Mouse (Mus musculus) forebrain, embryonic 10.5 days (tissue): ENCODE measurements at regions not wholly inside any gene's neighbourhood (a gene's known extent, or its start where the extent isn't known, plus 50 kb on each side); places are given as distances from the start of the nearest gene placed in this dataset.

Experiments used
- DNase-seq: peaks from one replicate; pipeline ENCODE4 v3.0.0-alpha.2; 2017; ENCODE audit warnings: low spot score; ENCODE audit errors: extremely low spot score
- H3K27ac ChIP-seq: fragments of 300-500 bp; sonication (generic); 2 replicates; pipeline ENCODE4 v1.5.1; 2016; ENCODE audit warnings: mild to moderate bottlenecking
- H3K27me3 ChIP-seq: fragments of 300-500 bp; sonication (generic); 2 replicates; pipeline ENCODE4 v1.6.1; 2016; ENCODE audit warnings: mild to moderate bottlenecking; ENCODE audit not compliant: poor library complexity, severe bottlenecking
- H3K36me3 ChIP-seq: fragments of 300-500 bp; sonication (generic); replicated peaks from 2 replicates; pipeline ENCODE4 v1.6.1; 2016; ENCODE audit warnings: mild to moderate bottlenecking, moderate library complexity
- H3K4me1 ChIP-seq: fragments of 300-500 bp; sonication (generic); 2 replicates; pipeline ENCODE4 v1.6.1; 2016
- H3K4me3 ChIP-seq: fragments of 300-500 bp; sonication (generic); 2 replicates; pipeline ENCODE4 v1.5.1; 2016; ENCODE audit warnings: mild to moderate bottlenecking, moderate library complexity
- H3K9me3 ChIP-seq: fragments of 300-500 bp; sonication (generic); 2 replicates; pipeline ENCODE4 v1.6.1; 2016; ENCODE audit warnings: mild to moderate bottlenecking, moderate library complexity
- WGBS: fragments of 180-500 bp; shearing (Covaris S2); methylation state at CpG from one replicate; pipeline ENCODE4 v1.1.7; 2016; 5-methylcytosine and 5-hydroxymethylcytosine counted together

DNA sequence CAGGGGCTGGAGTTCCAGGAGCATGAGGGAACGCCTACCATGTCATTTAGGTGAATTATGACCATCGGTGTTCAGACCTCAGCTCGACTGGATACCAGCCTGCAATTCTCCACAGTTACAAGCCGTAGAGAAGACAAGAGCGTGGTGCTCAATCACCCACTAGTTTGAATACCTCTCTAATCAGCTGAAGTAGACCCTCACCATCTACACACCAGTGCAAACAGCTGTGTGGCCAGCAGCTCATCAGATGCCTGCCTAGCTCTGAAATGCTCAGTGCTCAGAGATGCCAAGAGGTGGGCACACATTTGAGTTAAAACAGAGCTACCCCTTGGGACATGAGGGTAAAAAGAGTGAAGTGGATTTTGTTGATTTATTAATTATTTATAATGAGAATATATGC, 660.2 kb downstream of the Magi1 start:
- no peaks in the 10 kb centered on the region for H3K36me3 ChIP-seq
- no peak overlapping the region for H3K27ac ChIP-seq
- peaks cover 7% of the 10 kb centered on the region for H3K4me1 ChIP-seq
- H3K4me3 ChIP-seq = no peak overlapping the region
- no peak for DNase-seq
- WGBS = 79% methylated on average over 5 of the region's 5 CpGs
- H3K27me3 ChIP-seq = no peaks in the 10 kb centered on the region
- no peaks in the 10 kb centered on the region for H3K9me3 ChIP-seq

DNA sequence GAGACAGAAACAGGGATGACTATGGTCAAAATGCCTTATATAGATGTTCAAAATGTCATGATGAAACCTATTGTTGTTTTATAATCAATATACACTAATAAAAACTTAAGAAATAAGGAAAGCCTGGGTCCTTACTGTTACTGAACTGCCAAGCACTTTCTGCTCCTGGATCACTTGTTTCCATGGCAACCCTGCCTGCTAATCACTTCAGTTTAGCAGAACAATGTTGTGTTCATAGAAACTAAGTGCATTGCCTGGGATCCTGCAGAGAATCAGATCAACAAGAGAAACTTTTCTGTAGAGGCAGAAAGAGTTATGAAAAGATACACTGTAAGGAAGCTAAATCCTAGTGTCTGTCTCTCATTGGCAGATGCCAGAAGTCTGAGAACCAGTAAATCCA, 666.8 kb downstream of the Magi1 start:
- Histone ChIP-seq H3K4me3 (no peak overlapping the region), H3K27me3 (no peaks in the 10 kb centered on the region), H3K4me1 (no peaks in the 10 kb centered on the region), H3K27ac (no peak overlapping the region), H3K36me3 (no peaks in the 10 kb centered on the region), H3K9me3 (no peaks in the 10 kb centered on the region)
- no peak for DNase-seq

DNA sequence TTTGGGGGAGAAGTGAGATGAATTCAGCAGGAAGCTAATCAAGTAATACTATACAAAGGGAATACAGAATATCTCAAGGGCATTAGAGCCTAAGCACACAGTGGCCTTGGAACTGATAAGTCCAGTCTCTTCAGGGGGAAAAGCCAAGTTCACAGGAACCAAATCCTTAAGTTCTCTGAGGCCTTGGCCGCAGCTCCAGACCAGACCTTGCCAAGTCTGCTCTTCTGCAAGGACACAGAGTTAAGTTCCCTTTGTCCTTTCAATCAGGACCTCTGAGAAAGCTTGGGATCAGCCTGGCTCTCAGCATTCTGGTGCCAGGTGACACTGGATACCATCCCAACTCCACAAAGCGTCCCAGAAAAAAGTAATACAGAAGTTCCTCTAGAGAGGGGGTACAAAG, 657.1 kb upstream of the Adamts9 start:
- WGBS = 95% methylated on average over 2 of the region's 2 CpGs
- no peaks in the 10 kb centered on the region for H3K9me3 ChIP-seq

DNA sequence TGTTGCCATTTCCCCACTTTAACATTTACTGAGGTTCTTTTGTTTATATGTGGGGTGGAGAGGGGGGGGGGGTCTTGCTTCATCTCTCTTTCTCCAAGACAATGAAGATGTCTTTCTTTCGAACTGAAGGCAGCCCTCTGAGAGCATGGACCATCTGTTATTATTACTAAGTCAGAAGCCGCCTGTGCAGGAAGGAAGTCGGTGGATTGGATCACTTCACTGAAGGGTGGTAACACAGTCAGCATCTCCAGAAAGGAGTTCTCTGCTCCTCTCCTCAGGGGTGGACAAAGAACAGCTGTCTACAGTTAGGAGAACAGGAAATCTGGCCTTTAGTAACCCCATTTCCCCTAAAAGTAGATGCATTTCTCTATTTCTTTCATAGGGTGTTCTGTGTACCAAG, 656.1 kb upstream of the Adamts9 start:
- WGBS = 83% methylated on average over 3 of the region's 3 CpGs
- Histone ChIP-seq H3K4me3 (no peak overlapping the region), H3K9me3 (peaks cover 6% of the 10 kb centered on the region), H3K27me3 (no peaks in the 10 kb centered on the region), H3K27ac (no peak overlapping the region), H3K4me1 (no peaks in the 10 kb centered on the region), H3K36me3 (no peaks in the 10 kb centered on the region)
- DNase-seq = no peak

More for the DNA sequence above, 657.1 kb upstream of the Adamts9 start:
- H3K4me3 ChIP-seq = no peak overlapping the region
- no peak overlapping the region for H3K27ac ChIP-seq
- no peak for DNase-seq
- H3K4me1 ChIP-seq = no peaks in the 10 kb centered on the region
- H3K27me3 ChIP-seq = no peaks in the 10 kb centered on the region
- H3K36me3 ChIP-seq = no peaks in the 10 kb centered on the region

DNA sequence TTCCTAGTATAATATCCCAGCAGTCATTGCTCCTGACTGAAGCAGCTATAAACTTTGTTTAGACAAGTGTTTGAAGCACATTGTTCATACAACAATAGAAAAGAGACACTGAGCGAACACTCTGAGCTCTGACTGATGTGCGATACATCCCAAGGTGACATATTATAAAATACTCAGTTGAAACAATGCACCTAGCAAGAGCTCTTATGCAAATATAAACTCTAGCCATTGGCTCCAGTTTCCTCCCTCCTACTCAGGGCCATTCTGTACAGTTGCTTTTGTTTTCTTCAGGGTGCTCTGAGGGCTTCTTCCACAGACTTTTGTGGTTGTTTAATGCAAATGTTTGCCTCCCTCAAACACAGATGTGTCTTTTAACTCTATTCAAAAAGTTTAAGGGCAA, 646.6 kb upstream of the Adamts9 start:
- no peak for DNase-seq
- H3K36me3 ChIP-seq = no peaks in the 10 kb centered on the region
- peaks cover 7% of the 10 kb centered on the region for H3K9me3 ChIP-seq
- no peak overlapping the region for H3K4me3 ChIP-seq
- H3K4me1 ChIP-seq = no peaks in the 10 kb centered on the region
- H3K27me3 ChIP-seq = no peaks in the 10 kb centered on the region
- no peak overlapping the region for H3K27ac ChIP-seq
- WGBS = 91% methylated on average over 2 of the region's 2 CpGs

DNA sequence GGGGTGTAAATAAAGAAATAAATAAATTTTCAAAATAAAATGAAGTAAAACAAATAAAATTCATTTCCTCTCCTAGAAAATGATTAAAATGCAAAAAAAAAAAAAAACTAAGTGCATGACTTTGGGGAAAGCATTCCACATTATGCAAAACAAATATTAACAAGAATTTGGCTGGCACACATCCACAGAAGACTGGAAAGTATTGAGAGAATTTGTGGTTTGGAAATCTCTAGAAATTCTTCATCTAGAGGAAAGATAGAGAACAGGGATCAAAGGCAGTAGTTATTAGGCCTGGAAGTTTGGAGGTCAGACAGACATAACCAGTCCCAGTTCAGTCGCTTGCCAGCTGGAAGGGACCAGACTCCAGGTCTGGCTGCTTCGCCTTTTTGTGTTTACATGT, 643.6 kb upstream of the Adamts9 start:
- Histone ChIP-seq H3K4me3 (no peak overlapping the region), H3K36me3 (no peaks in the 10 kb centered on the region), H3K9me3 (no peaks in the 10 kb centered on the region), H3K27ac (no peak overlapping the region), H3K4me1 (no peaks in the 10 kb centered on the region), H3K27me3 (no peaks in the 10 kb centered on the region)
- WGBS = 96% methylated on average over 2 of the region's 2 CpGs
- no peak for DNase-seq

DNA sequence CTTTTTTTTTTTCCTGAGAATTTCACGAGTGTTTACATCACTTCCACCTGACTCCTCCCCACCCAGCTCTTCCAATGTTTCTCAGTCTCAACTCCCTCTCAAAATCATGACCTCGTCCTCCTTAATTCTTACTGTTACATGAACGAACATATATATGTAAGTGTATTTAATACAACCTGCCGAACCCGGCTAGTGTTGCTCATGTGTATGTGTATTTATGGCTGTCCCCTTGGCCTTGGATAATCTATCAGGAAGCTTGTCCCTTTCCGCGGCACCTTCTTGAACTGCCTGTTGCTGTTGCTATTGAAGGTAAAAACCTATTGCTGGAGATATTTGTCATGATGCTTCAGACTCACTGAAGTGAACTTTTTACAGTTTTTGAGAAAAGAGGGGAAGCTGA, 637.8 kb upstream of the Adamts9 start:
- no peaks in the 10 kb centered on the region for H3K9me3 ChIP-seq
- WGBS = 91% methylated on average over 7 of the region's 7 CpGs
- no peak overlapping the region for H3K27ac ChIP-seq
- DNase-seq = no peak
- H3K27me3 ChIP-seq = no peaks in the 10 kb centered on the region
- H3K36me3 ChIP-seq = no peaks in the 10 kb centered on the region
- no peak overlapping the region for H3K4me3 ChIP-seq
- peaks cover 5% of the 10 kb centered on the region for H3K4me1 ChIP-seq

DNA sequence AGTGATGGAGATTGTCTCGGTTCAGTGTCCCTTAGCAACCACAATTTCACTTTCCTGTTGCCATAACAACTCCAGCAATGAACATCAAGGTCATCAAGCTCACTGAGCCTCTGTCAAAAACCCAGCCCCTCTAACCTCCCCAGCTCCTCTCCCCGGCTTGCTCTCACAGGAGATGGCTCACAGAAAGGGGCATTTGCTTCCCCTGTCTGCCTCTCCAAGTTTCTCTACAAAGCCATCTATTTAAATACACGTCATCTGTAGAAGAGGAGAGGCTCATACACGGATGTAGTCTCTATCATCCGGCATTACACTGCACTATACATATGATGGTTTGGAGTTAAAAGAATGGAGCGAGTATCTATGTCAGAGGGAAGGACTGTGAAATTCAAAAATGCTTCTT, 637.4 kb upstream of the Adamts9 start:
- no peak for DNase-seq
- Histone ChIP-seq H3K27ac (no peak overlapping the region), H3K4me3 (no peak overlapping the region), H3K27me3 (no peaks in the 10 kb centered on the region), H3K4me1 (peaks cover 5% of the 10 kb centered on the region), H3K9me3 (no peaks in the 10 kb centered on the region), H3K36me3 (no peaks in the 10 kb centered on the region)
- WGBS = 77% methylated on average over 6 of the region's 6 CpGs

DNA sequence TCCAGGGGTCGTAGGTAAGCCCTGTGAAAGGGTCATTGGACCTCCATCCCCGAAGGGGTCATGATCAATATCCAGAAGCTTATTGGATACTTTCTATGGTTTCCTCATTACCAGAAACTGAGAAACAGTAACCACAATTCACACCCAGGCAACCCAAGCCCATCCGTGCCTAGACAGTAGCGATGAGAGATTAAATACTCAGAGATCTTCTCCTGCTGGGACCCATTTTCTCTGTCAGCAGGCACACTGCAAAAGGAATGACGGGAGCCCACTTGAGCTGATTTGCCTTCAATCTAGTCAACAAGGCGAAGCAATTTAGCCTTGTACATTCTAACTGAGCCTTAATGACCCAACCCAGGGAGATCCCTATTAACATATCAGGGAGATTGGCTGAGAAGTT, 632.0 kb upstream of the Adamts9 start:
- Histone ChIP-seq H3K4me3 (no peak overlapping the region), H3K4me1 (no peaks in the 10 kb centered on the region; the same call in 1 of the 2 replicates), H3K27me3 (no peaks in the 10 kb centered on the region), H3K27ac (no peak overlapping the region), H3K36me3 (no peaks in the 10 kb centered on the region), H3K9me3 (no peaks in the 10 kb centered on the region)
- WGBS = 53% methylated on average over 6 of the region's 6 CpGs
- no peak for DNase-seq

DNA sequence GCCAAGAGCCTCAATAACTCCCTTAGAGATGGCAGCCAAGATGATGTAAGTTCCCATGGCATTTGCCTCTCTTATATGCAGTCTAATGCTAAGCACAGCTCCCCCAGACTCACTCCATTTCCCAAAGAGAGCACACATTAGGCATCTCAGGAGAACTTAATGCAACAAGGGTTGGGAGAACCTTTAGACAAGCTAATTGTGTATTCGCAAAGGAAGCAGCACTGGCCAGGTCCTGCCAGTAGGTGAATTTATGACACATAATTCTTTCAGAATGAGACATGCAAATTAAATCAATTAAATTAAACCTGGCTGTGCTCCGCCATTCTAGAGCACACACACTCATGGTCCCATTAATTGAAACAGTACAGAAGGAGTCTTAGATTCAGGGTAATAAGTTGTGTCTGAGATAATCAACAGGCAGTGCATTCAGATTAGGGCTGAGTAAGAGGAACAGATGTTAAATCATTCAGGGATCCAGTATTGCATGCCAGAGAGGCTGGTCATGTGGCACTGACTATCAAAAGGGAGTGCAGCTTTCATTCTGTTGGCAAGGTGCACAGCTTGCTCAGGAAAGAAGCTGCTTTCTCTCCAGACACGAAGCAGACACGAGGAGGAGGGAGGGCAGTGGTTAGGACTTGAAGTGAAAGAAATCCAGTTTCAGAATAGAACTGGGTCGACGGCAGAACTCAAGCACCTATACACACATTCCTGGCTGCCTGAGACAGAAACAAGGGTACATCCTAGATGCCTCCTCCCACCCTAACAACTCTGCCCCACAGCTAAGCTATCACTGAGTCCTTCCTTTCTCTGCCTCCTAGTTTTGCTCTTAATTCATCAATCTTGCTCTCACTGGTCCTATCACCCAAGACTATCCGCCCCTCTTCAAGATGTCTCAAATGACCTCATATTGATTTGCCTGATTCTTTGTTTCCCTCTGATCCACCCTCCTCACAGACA, 630.7 kb upstream of the Adamts9 start:
- Histone ChIP-seq H3K9me3 (no peaks in the 10 kb centered on the region), H3K4me3 (no peak overlapping the region), H3K4me1 (no peaks in the 10 kb centered on the region; the same call in 1 of the 2 replicates), H3K27ac (no peak overlapping the region), H3K27me3 (peaks cover 5% of the 10 kb centered on the region), H3K36me3 (no peaks in the 10 kb centered on the region)
- no peak for DNase-seq
- 89% methylated on average over 7 of the region's 7 CpGs for WGBS

DNA sequence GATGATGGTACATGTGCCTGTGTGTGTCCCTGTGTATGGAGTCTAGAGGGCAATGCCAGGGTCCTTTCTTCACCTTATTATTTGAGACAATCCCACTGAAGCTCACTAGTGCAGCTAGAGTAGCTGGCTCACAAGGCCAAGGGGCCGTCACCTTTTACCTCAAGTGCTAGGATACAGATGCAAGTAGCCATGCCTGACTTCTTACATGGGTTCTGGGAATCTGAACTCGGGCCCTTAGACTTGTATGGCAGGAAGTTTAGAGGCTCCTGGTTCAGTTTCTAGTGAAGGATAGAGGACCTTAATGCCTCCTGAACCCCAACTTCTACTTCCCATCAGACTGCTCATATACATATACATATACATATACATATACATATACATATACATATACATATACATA, 626.6 kb upstream of the Adamts9 start:
- peaks cover 13% of the 10 kb centered on the region for H3K27me3 ChIP-seq
- WGBS = 86% methylated on average over 2 of the region's 2 CpGs
- H3K36me3 ChIP-seq = no peaks in the 10 kb centered on the region

DNA sequence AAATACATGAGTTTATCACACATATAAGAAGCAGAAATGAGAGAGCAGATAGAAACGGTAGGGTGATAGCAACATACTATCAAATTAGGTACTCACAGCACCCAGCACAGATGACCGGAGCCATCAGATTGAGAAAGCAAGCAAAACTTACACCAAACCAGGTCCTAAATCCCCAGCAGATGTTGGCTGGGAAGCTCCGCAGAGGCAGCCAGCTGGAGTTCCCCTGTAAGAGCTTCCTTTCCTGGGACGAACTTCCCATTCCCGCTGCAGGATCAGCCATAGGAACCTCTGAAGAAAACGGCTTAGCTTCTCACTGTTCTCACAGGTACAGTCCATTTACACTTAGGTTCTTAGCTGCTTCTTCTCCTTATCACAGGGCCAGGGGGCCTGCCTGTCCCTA, 625.9 kb upstream of the Adamts9 start:
- Histone ChIP-seq H3K27ac (no peak overlapping the region), H3K27me3 (peaks cover 13% of the 10 kb centered on the region)
- 81% methylated on average over 6 of the region's 6 CpGs for WGBS

More for the DNA sequence above, 626.6 kb upstream of the Adamts9 start:
- no peak overlapping the region for H3K27ac ChIP-seq
- no peaks in the 10 kb centered on the region for H3K9me3 ChIP-seq
- peaks cover 10% of the 10 kb centered on the region for H3K4me1 ChIP-seq
- H3K4me3 ChIP-seq = no peak overlapping the region
- DNase-seq = no peak

DNA sequence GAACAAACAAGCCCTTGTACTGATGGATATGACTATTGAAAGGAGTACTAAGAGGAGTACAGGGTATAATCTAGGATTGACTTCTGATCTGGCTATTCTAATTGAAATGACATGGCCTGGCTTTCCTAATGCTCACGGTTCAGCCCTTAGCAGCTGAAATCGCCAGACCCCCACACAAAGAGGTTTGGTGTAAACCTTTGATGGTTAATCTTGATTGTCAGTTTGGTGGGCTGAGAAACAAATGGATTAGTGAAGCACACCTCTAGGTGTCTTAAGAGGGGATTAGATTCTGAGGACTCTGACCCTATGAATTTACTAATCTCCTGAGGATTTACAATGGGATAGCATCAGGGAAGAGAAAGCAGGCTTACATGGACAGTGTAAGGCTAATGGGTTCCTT, 623.4 kb upstream of the Adamts9 start:
- Histone ChIP-seq H3K27me3 (peaks cover 13% of the 10 kb centered on the region), H3K4me3 (no peak overlapping the region), H3K27ac (no peak overlapping the region), H3K9me3 (no peaks in the 10 kb centered on the region), H3K36me3 (no peaks in the 10 kb centered on the region), H3K4me1 (peaks cover 10% of the 10 kb centered on the region)
- no peak for DNase-seq
- WGBS = 7% methylated on average over 2 of the region's 2 CpGs

More for the DNA sequence above, 625.9 kb upstream of the Adamts9 start:
- H3K4me3 ChIP-seq = no peak overlapping the region
- peaks cover 10% of the 10 kb centered on the region for H3K4me1 ChIP-seq
- DNase-seq = no peak
- H3K9me3 ChIP-seq = no peaks in the 10 kb centered on the region
- H3K36me3 ChIP-seq = no peaks in the 10 kb centered on the region
